Mouse (Mus musculus) neutrophil, adult 5-6 weeks (primary cell): ENCODE results near the gene Arhgdib. TPM values are rescaled to one million over a fixed set of nuclear protein-coding genes. Genes with fewer than 3 reads are reported as not detected.

ENCODE experiments used
- ATAC-seq: fragments of 151-379, 151-347 bp; 2 replicates; pipeline ENCODE4 v1.8.0; 2017; ENCODE audit warnings: mild to moderate bottlenecking, moderate TSS enrichment; ENCODE audit not compliant: insufficient number of reproducible peaks, poor library complexity, low FRiP score, severe bottlenecking; ENCODE audit errors: extremely low read depth
- total RNA-seq: library from RNA; stranded (forward); fragments of 200-1000 nt; gene quantifications from 2 replicates; pipeline ENCODE4 v1.2.3, GENCODE M21; 2017

The Arhgdib gene
- total RNA-seq, 1 experiment from 2014 or later, result 1,117 TPM

- no peak for ATAC-seq
Observed at GRCm38 (mm10) chr6:136925049-136925448, 16.6 kb downstream of the Arhgdib start.

- no peak for ATAC-seq
Observed at GRCm38 (mm10) chr6:136923532-136923931, 18.2 kb downstream of the Arhgdib start, which contains the start of gene Pde6h. TSS of gene Pde6h (plus strand) at chr6:136923832.

GRCm38 (mm10) chr6:136922871-136923270 is 18.8 kb downstream of the Arhgdib start:
- ATAC-seq, result no peak

- no peak for ATAC-seq
Observed at GRCm38 (mm10) chr6:136922080-136922479, 19.6 kb downstream of the Arhgdib start, which contains the start of gene Erp27. TSS of gene Erp27 (minus strand) at chr6:136922180.

- ATAC-seq, result no peak
Observed at GRCm38 (mm10) chr6:136921601-136922000, 20.1 kb downstream of the Arhgdib start.

GRCm38 (mm10) chr6:136920320-136921257 is 21.1 kb downstream of the Arhgdib start:
- ATAC-seq, result peak; percentile 71

- no peak for ATAC-seq
Observed at GRCm38 (mm10) chr6:136917885-136918284, 23.8 kb downstream of the Arhgdib start.

GRCm38 (mm10) chr6:136915721-136916395 is 25.8 kb downstream of the Arhgdib start:
- ATAC-seq, result no peak; the same call in 1 of the 2 replicates

GRCm38 (mm10) chr6:136914234-136914633 is 27.5 kb downstream of the Arhgdib start:
- ATAC-seq, result no peak

GRCm38 (mm10) chr6:136913384-136914126 is 28.1 kb downstream of the Arhgdib start:
- no peak for ATAC-seq

- no peak for ATAC-seq
Observed at GRCm38 (mm10) chr6:136912751-136913265, 28.9 kb downstream of the Arhgdib start.

- no peak for ATAC-seq
Observed at GRCm38 (mm10) chr6:136910247-136910890, 31.3 kb downstream of the Arhgdib start.

GRCm38 (mm10) chr6:136906937-136907293 is 34.8 kb downstream of the Arhgdib start:
- no peak for ATAC-seq

GRCm38 (mm10) chr6:136906283-136906936 is 35.3 kb downstream of the Arhgdib start:
- no peak for ATAC-seq

GRCm38 (mm10) chr6:136903885-136904470 is 37.7 kb downstream of the Arhgdib start:
- ATAC-seq, result no peak

- no peak for ATAC-seq
Observed at GRCm38 (mm10) chr6:136902527-136902926, 39.2 kb downstream of the Arhgdib start.

- ATAC-seq, result no peak
Observed at GRCm38 (mm10) chr6:136901010-136901409, 40.7 kb downstream of the Arhgdib start.
